Mouse (Mus musculus) bone marrow, adult 2 months (tissue): ENCODE data around the gene Ifit1.
"Not testable (repeated sequence)": the region's sequence is repeated elsewhere in the genome, so short reads cannot be mapped to it uniquely, and the experiment has no call there.

Experiments
- CTCF ChIP-seq: fragments of 200-500 bp; IDR thresholded peaks from 2 replicates; pipeline ENCODE4 v1.5.1; 2011; ENCODE audit warnings: low read length, control low read depth; ENCODE audit not compliant: control insufficient read depth, insufficient read depth
- POLR2A ChIP-seq: fragments of 200-500 bp; IDR thresholded peaks from 2 replicates; pipeline ENCODE4 v1.6.1; 2011; ENCODE audit warnings: low read depth, mild to moderate bottlenecking, control low read depth, low read length, borderline replicate concordance; ENCODE audit not compliant: control insufficient read depth

DNA sequence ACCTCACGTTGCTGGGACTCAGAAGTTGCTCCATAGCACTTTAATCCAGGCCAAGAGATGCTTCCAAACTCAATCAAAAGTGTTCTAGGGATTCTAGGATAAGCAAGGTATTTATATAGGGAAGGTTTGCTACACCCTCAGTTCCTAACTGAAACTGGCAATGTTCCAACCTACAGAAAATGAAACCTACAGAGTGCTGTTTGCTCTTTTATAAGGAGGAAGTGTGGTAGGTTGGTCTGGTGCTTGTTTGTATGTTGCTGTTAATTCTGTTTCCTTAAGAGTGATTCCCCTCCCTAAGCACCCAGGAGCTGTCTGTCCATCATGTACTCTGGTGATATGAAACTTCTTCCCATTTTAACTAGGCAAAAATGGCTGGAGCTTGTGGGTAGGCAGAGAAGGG lies 38.8 kb upstream of the Ifit1 start, which contains the start of gene Ifit1bl1:
- not testable (repeated sequence) for TF ChIP-seq CTCF, POLR2A
